Mouse (Mus musculus): ENCODE data around the gene Tle3.

Gene Tle3

GRCm38 (mm10) chr9:61435191-61435989 lies 63.2 kb downstream of the Tle3 start:
- peak in 1 of 2 experiments; percentile 32 for DNase-seq (ENCODE audit: low spot score in 2 of 2)

GRCm38 (mm10) chr9:61436104-61436503 lies 63.9 kb downstream of the Tle3 start:
- no peak for DNase-seq (ENCODE audit: low spot score in 2 of 2)

- no peak for DNase-seq (ENCODE audit: low spot score in 2 of 2)
Observed at GRCm38 (mm10) chr9:61436761-61437160, 64.6 kb downstream of the Tle3 start.

GRCm38 (mm10) chr9:61439092-61439491 lies 66.9 kb downstream of the Tle3 start:
- DNase-seq (ENCODE audit: low spot score in 2 of 2) = no peak

- DNase-seq (ENCODE audit: low spot score in 2 of 2) = no peak
Observed at GRCm38 (mm10) chr9:61439979-61440378, 67.8 kb downstream of the Tle3 start.

- DNase-seq (ENCODE audit: low spot score in 2 of 2) = no peak
Observed at GRCm38 (mm10) chr9:61441206-61441913, 69.2 kb downstream of the Tle3 start.

GRCm38 (mm10) chr9:61442951-61443630 lies 70.9 kb downstream of the Tle3 start:
- no peak for DNase-seq (ENCODE audit: low spot score in 2 of 2)

GRCm38 (mm10) chr9:61445151-61445550 lies 73.0 kb downstream of the Tle3 start:
- DNase-seq (ENCODE audit: low spot score in 2 of 2) = no peak

- DNase-seq (ENCODE audit: low spot score in 2 of 2) = no peak
Observed at GRCm38 (mm10) chr9:61445711-61446222, 73.6 kb downstream of the Tle3 start.

GRCm38 (mm10) chr9:61446965-61447364 lies 74.8 kb downstream of the Tle3 start:
- DNase-seq (ENCODE audit: low spot score in 2 of 2) = no peak

GRCm38 (mm10) chr9:61449363-61449904 lies 77.3 kb downstream of the Tle3 start:
- peak; percentile 23 to 53 for DNase-seq (ENCODE audit: low spot score in 2 of 2)

GRCm38 (mm10) chr9:61452081-61452480 lies 79.9 kb downstream of the Tle3 start:
- DNase-seq (ENCODE audit: low spot score in 2 of 2) = no peak

- DNase-seq (ENCODE audit: low spot score in 2 of 2) = no peak
Observed at GRCm38 (mm10) chr9:61455861-61456261, 83.7 kb downstream of the Tle3 start.

- no peak for DNase-seq (ENCODE audit: low spot score in 2 of 2)
Observed at GRCm38 (mm10) chr9:61456441-61457161, 84.4 kb downstream of the Tle3 start.

GRCm38 (mm10) chr9:61457162-61457523 lies 85.0 kb downstream of the Tle3 start:
- DNase-seq (ENCODE audit: low spot score in 2 of 2) = no peak

- DNase-seq (ENCODE audit: low spot score in 2 of 2) = no peak
Observed at GRCm38 (mm10) chr9:61461859-61462258, 89.7 kb downstream of the Tle3 start.

GRCm38 (mm10) chr9:61467436-61467835 lies 95.3 kb downstream of the Tle3 start:
- DNase-seq (ENCODE audit: low spot score in 2 of 2) = no peak

Data from spleen, postnatal 14 days (tissue).